16 mouse cellular contexts compared by ENCODE assay signal in genomic region chr17:72356759-72357302, GRCm38 (mm10).
A peak's percentile ranks its signal among the peaks of the same experiment; 100 is the strongest.
DNase-seq lines count a peak whose midpoint lies in the region; ATAC-seq and TF ChIP-seq lines count a peak whose summit lies in the region.
"Had no signal": no experiment of that assay in that cellular context is flagged by ENCODE, and none has a peak within 500 bp of the region (broad histone marks: within the 10 kb centered on the region; RNA-seq: fewer than 3 reads in every experiment).

No protein-coding gene starts in this region.

- H3K4me3 ChIP-seq in kidney, embryonic 16.5 days (ENCODE audit: low read length): no peak overlapping the region
- no peak overlapping the region for H3K4me3 ChIP-seq in neural tube, embryonic 15.5 days (replicated peaks)
- H3K4me3 ChIP-seq in midbrain, postnatal 0 days (ENCODE audit: low read depth, low read length): no peak overlapping the region
- H3K4me3 ChIP-seq: hindbrain, embryonic 12.5 days; limb, embryonic 15.5 days; myocyte had no signal

- no peak overlapping the region for H3K9ac ChIP-seq in kidney, embryonic 16.5 days (replicated peaks; ENCODE audit: low read length)
- H3K9ac ChIP-seq in neural tube, embryonic 15.5 days (replicated peaks): no peak overlapping the region
- no peak overlapping the region for H3K9ac ChIP-seq in midbrain, postnatal 0 days (replicated peaks; ENCODE audit: low read length, poor library complexity, severe bottlenecking)
- H3K9ac ChIP-seq: forebrain, postnatal 0 days; hindbrain, embryonic 12.5 days; limb, embryonic 15.5 days had no signal

- H3K27me3 ChIP-seq in kidney, embryonic 16.5 days (ENCODE audit: insufficient read depth, low read length): no peaks in the 10 kb centered on the region
- H3K27me3 ChIP-seq in neural tube, embryonic 15.5 days (replicated peaks): no peaks in the 10 kb centered on the region
- no peaks in the 10 kb centered on the region for H3K27me3 ChIP-seq in midbrain, postnatal 0 days (ENCODE audit: insufficient read depth, low read length)
- H3K27me3 ChIP-seq: hindbrain, embryonic 12.5 days; limb, embryonic 15.5 days had no signal

- DNase-seq in kidney, postnatal 25 days: no peak
- peak; percentile 14 for DNase-seq in neural tube, embryonic 10.5 days (ENCODE audit: extremely low spot score, low spot score)
- DNase-seq in forelimb bud, embryonic 11.5 days (ENCODE audit: low read depth, low spot score): peak; percentile 27
- DNase-seq in midbrain, postnatal 0 days (ENCODE audit: low spot score): no peak
- DNase-seq in adrenal gland, adult 8-10 months: no peak
- DNase-seq: adrenal gland, adult 2 months; cerebellum, adult 2 months; forebrain, postnatal 0 days; heart, adult 18-20 months; lung, postnatal 10 days had no signal

- no peak overlapping the region for H3K4me2 ChIP-seq in kidney, embryonic 16.5 days (replicated peaks; ENCODE audit: low read depth, low read length)
- H3K4me2 ChIP-seq in neural tube, embryonic 15.5 days: no peak overlapping the region
- no peak overlapping the region for H3K4me2 ChIP-seq in midbrain, postnatal 0 days (ENCODE audit: low read depth, low read length, poor library complexity, severe bottlenecking)
- H3K4me2 ChIP-seq: hindbrain, embryonic 12.5 days; limb, embryonic 15.5 days; midbrain, embryonic 11.5 days had no signal

- TF ChIP-seq CTCF in midbrain, postnatal 0 days (IDR thresholded peaks at IDR 0.05): no peak

- H3K36me3 ChIP-seq in kidney, embryonic 16.5 days (ENCODE audit: insufficient read depth, low read length): no peaks in the 10 kb centered on the region
- no peaks in the 10 kb centered on the region for H3K36me3 ChIP-seq in neural tube, embryonic 15.5 days
- H3K36me3 ChIP-seq in midbrain, postnatal 0 days (ENCODE audit: insufficient read depth, low read length): no peaks in the 10 kb centered on the region
- H3K36me3 ChIP-seq: hindbrain, embryonic 12.5 days; limb, embryonic 15.5 days had no signal

- H3K4me1 ChIP-seq in kidney, embryonic 16.5 days (ENCODE audit: insufficient read depth, low read length): no peaks in the 10 kb centered on the region
- H3K4me1 ChIP-seq in neural tube, embryonic 15.5 days: no peaks in the 10 kb centered on the region
- no peaks in the 10 kb centered on the region for H3K4me1 ChIP-seq in midbrain, postnatal 0 days (ENCODE audit: insufficient read depth, low read length)
- H3K4me1 ChIP-seq: hindbrain, embryonic 12.5 days; limb, embryonic 15.5 days had no signal

- H3K9me3 ChIP-seq in kidney, embryonic 16.5 days (ENCODE audit: low read length): peaks cover 4% of the 10 kb centered on the region; the same call in 1 of the 2 replicates
- H3K9me3 ChIP-seq in neural tube, embryonic 15.5 days (replicated peaks): no peaks in the 10 kb centered on the region
- H3K9me3 ChIP-seq in midbrain, postnatal 0 days (ENCODE audit: low read length): no peaks in the 10 kb centered on the region
- H3K9me3 ChIP-seq: hindbrain, embryonic 12.5 days; limb, embryonic 15.5 days had no signal

- no peak overlapping the region; the same call in 1 of the 2 replicates for H3K27ac ChIP-seq in kidney, embryonic 16.5 days (ENCODE audit: low read length)
- H3K27ac ChIP-seq in neural tube, embryonic 15.5 days (replicated peaks): no peak overlapping the region
- H3K27ac ChIP-seq in midbrain, postnatal 0 days (ENCODE audit: low read depth, low read length): no peak overlapping the region
- H3K27ac ChIP-seq: hindbrain, embryonic 12.5 days; limb, embryonic 15.5 days had no signal

- peak; percentile 86 for ATAC-seq in kidney, embryonic 16.5 days (ENCODE audit: low FRiP score, low TSS enrichment)
- ATAC-seq in neural tube, embryonic 15.5 days (ENCODE audit: low FRiP score): no peak
- no peak for ATAC-seq in midbrain, postnatal 0 days (ENCODE audit: low FRiP score)
- ATAC-seq: forebrain, postnatal 0 days had no signal

- WGBS in kidney, embryonic 16.5 days: 54% methylated on average over 5 of the region's 5 CpGs
- WGBS in neural tube, embryonic 15.5 days: 65% methylated on average over 5 of the region's 5 CpGs
- WGBS in midbrain, postnatal 0 days: 82% methylated on average over 5 of the region's 5 CpGs

Comparison
In these comparisons a context has a peak if more than half of its experiments do, and no peak if none do; other contexts are left out.
1. DNase-seq: peak in neural tube, embryonic 10.5 days (single experiment) and forelimb bud, embryonic 11.5 days (single experiment); none in kidney, postnatal 25 days (0 of 2), midbrain, postnatal 0 days (single experiment) and adrenal gland, adult 8-10 months (single experiment).